Mouse (Mus musculus) monocyte, adult 5-6 weeks (primary cell): ENCODE data around the gene Pkdrej. TPM values are rescaled to one million over a fixed set of nuclear protein-coding genes. Genes with fewer than 3 reads are reported as not detected.

Source experiments
- ATAC-seq: fragments of 153-309, 156-312 bp; replicated peaks from 2 replicates; pipeline ENCODE4 v1.8.0; 2017; ENCODE audit warnings: mild to moderate bottlenecking; ENCODE audit not compliant: low TSS enrichment, insufficient number of reproducible peaks, severe bottlenecking, poor library complexity, low FRiP score
- total RNA-seq: library from RNA; stranded (forward); fragments of 200-1000, 200-491, 200-594 nt; gene quantifications from 3 replicates; pipeline ENCODE4 v1.2.3, GENCODE M21; 2017

Gene Pkdrej
- total RNA-seq, 1 experiment from 2014 or later, result not detected

GRCm38 (mm10) chr15:85776771-85777170, 44.8 kb downstream of the Pkdrej start:
- ATAC-seq, result no peak

GRCm38 (mm10) chr15:85776241-85776640, 45.3 kb downstream of the Pkdrej start:
- no peak for ATAC-seq

- no peak for ATAC-seq
Measured at GRCm38 (mm10) chr15:85775001-85775400, 46.5 kb downstream of the Pkdrej start.

- no peak for ATAC-seq
Measured at GRCm38 (mm10) chr15:85774419-85774818, 47.1 kb downstream of the Pkdrej start.

- no peak for ATAC-seq
Measured at GRCm38 (mm10) chr15:85772146-85772740, 49.3 kb downstream of the Pkdrej start.

- no peak for ATAC-seq
Measured at GRCm38 (mm10) chr15:85771306-85772121, 50.0 kb downstream of the Pkdrej start.

GRCm38 (mm10) chr15:85768991-85769390, 52.5 kb downstream of the Pkdrej start:
- ATAC-seq, result no peak

- no peak for ATAC-seq
Measured at GRCm38 (mm10) chr15:85766677-85767076, 54.9 kb downstream of the Pkdrej start.

- no peak for ATAC-seq
Measured at GRCm38 (mm10) chr15:85765022-85765421, 56.5 kb downstream of the Pkdrej start.

Other genes starting within 250 kb of the Pkdrej start
- gene Wnt7b, start 239.3 kb downstream of the Pkdrej start, total RNA-seq, result not detected in 3 replicates
- gene Ppara, start 86.8 kb downstream of the Pkdrej start, total RNA-seq, result not detected in 3 replicates
- 13.2 to 15.6 TPM (median 14.4 TPM) in 3 replicates for gene Cdpf1, start 10.0 kb downstream of the Pkdrej start, total RNA-seq
- 6.7 to 8.5 TPM (median 7.5 TPM) in 3 replicates for gene Ttc38, start 10.6 kb upstream of the Pkdrej start, total RNA-seq
- 0.97 to 1.2 TPM in 2 of 3 replicates, not detected in the other for gene Gtse1, start 38.0 kb upstream of the Pkdrej start, total RNA-seq
- 13.9 to 27.9 TPM (median 21.2 TPM) in 3 replicates for gene Trmu, start 57.6 kb upstream of the Pkdrej start, total RNA-seq
- 0.11 to 2.1 TPM (median 0.76 TPM) in 3 replicates for gene Celsr1, start 212.0 kb upstream of the Pkdrej start, total RNA-seq
- gene Gramd4, start 236.0 kb upstream of the Pkdrej start, total RNA-seq, result 112 to 191 TPM (median 137 TPM) in 3 replicates